In the genomic region with DNA sequence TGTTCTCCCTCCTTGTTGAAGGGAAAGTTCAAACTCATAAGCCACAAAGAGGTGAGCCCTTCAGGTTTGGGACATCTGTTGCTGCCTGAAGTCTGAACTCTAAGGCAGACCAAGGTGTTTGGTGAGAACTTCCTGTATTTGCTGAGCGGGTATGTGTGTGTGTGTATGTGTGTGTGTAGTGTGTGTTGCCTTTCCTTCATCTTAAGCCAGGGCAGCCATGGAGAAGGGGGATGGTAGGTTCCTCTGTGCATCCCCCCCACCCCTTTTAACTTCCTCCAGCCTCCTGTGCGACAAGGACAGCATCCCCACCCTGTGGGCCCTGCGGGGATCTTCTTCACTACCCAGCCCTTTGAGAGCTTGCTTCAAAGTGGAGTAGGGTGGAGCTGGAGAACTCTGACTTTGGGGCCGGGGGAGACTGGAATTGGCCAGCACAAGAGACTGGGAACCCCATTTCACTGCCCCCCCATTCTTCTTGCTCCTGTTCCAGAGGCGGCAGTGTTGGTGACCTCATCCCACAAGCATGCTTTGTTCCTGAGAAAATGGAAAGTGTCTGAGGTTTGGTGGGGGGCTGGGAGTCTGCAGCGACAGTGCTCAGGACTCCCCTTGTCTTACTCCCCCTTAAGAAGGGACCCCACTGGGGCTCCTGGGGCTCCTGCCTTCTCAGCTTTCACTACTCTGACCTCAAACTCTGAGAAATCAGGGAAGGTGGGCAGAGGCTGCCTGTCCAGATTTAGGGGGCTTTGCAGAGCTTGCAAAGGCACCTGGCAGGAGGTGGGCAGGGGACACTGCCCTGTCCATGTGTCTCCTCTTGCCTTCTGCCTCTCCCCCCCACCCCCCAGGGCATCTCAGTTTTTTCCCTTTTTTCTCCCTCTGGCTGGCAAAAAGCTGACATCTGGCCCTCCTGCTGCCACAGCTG, we compare ENCODE assay signal across 7 mouse cellular contexts. TPM values are rescaled to one million over a fixed set of nuclear protein-coding genes. Genes with fewer than 3 reads are reported as not detected.
DNase-seq lines count a peak whose midpoint lies in the region; ATAC-seq lines count a peak whose summit lies in the region.

No protein-coding gene starts in this region.

- H3K27ac ChIP-seq in embryonic facial prominence, embryonic 13.5 days: peak overlapping the region; percentile 94
- 0 out of 2 replicates have a peak overlapping the region, but pooled peaks have one; percentile 52 for H3K27ac ChIP-seq in midbrain, embryonic 16.5 days (ENCODE audit: low read length)

- peak; percentile 57 for DNase-seq in 3134 (ENCODE audit: extremely low read depth, insufficient read length, low spot score)
- peak; percentile 44 to 51 for DNase-seq in B cell, adult 2 months
- no peak for DNase-seq in frontal cortex, postnatal 10 days (ENCODE audit: low spot score in 2 of 2)

- ATAC-seq in embryonic facial prominence, embryonic 13.5 days (ENCODE audit: insufficient number of reproducible peaks, insufficient read depth, low FRiP score, low TSS enrichment, low read depth): no peak
- ATAC-seq in inflammation-experienced regulatory T-cells, adult 6 months: peak; percentile 42
- ATAC-seq in midbrain, embryonic 16.5 days: no peak
- no peak for ATAC-seq in cerebellum, adult (ENCODE audit: insufficient number of reproducible peaks, low FRiP score, low TSS enrichment)

- H3K9ac ChIP-seq in embryonic facial prominence, embryonic 13.5 days: peak overlapping the region; percentile 61
- peak overlapping the region; percentile 38; the same call in 1 of the 2 replicates for H3K9ac ChIP-seq in midbrain, embryonic 16.5 days (ENCODE audit: low read depth, low read length)

- no peaks in the 10 kb centered on the region for H3K27me3 ChIP-seq in embryonic facial prominence, embryonic 13.5 days
- peaks cover 7% of the 10 kb centered on the region; the same call in 1 of the 2 replicates for H3K27me3 ChIP-seq in midbrain, embryonic 16.5 days (ENCODE audit: control insufficient read depth, insufficient read depth, low read depth, low read length)

- peaks cover 72% of the 10 kb centered on the region for H3K4me1 ChIP-seq in embryonic facial prominence, embryonic 13.5 days
- H3K4me1 ChIP-seq in midbrain, embryonic 16.5 days (ENCODE audit: control insufficient read depth, insufficient read depth, low read length): peaks cover 26% of the 10 kb centered on the region

- H3K9me3 ChIP-seq in embryonic facial prominence, embryonic 13.5 days: no peaks in the 10 kb centered on the region
- H3K9me3 ChIP-seq in midbrain, embryonic 16.5 days (replicated peaks; ENCODE audit: control insufficient read depth, low read length, poor library complexity, severe bottlenecking): no peaks in the 10 kb centered on the region

- H3K36me3 ChIP-seq in embryonic facial prominence, embryonic 13.5 days: peaks cover 24% of the 10 kb centered on the region
- no peaks in the 10 kb centered on the region for H3K36me3 ChIP-seq in midbrain, embryonic 16.5 days (ENCODE audit: control insufficient read depth, insufficient read depth, low read length)

- 0% methylated on average over 6 of the region's 6 CpGs for WGBS in embryonic facial prominence, embryonic 13.5 days
- WGBS in midbrain, embryonic 16.5 days: 9% methylated on average over 6 of the region's 6 CpGs

- H3K4me2 ChIP-seq in embryonic facial prominence, embryonic 13.5 days: peak overlapping the region; percentile 75
- no peak overlapping the region for H3K4me2 ChIP-seq in midbrain, embryonic 16.5 days (ENCODE audit: low read length)

- H3K4me3 ChIP-seq in embryonic facial prominence, embryonic 13.5 days: peak overlapping the region; percentile 24
- H3K4me3 ChIP-seq in midbrain, embryonic 16.5 days (ENCODE audit: low read depth, low read length): no peak overlapping the region

RNA-seq across cellular contexts. Expression of a gene that starts 3.6 kb away (rescaled TPM):
- 17.0 and 19.5 TPM in 2 replicates for polyA plus RNA-seq in embryonic facial prominence, embryonic 13.5 days (2015; fragmentation: Nextera tagmentation; extraction: Ambion mirVana)
- polyA plus RNA-seq in inflammation-experienced regulatory T-cells, adult 6 months (2017; shearing (Covaris generic)): 10 to 100 TPM in 2 of 3 experiments, 1 to 10 TPM in 1; 8.2 to 15.6 (median 13.5) TPM
- polyA plus RNA-seq in midbrain, embryonic 16.5 days (2015; fragmentation: Nextera tagmentation; extraction: Ambion mirVana): 1.5 and 1.7 TPM in 2 replicates

RNA-seq across cellular contexts. Expression of a gene that starts 10.4 kb away (rescaled TPM):
- polyA plus RNA-seq in embryonic facial prominence, embryonic 13.5 days (2015; fragmentation: Nextera tagmentation; extraction: Ambion mirVana): 177 and 186 TPM in 2 replicates
- polyA plus RNA-seq in inflammation-experienced regulatory T-cells, adult 6 months (2017; shearing (Covaris generic)): 100 to 1,000 TPM; 106 to 117 (median 115) TPM
- 98.1 and 106 TPM in 2 replicates for polyA plus RNA-seq in midbrain, embryonic 16.5 days (2015; fragmentation: Nextera tagmentation; extraction: Ambion mirVana)

RNA-seq across cellular contexts. Expression of a gene that starts 10.7 kb away (rescaled TPM):
- polyA plus RNA-seq in embryonic facial prominence, embryonic 13.5 days (2015; fragmentation: Nextera tagmentation; extraction: Ambion mirVana): 84.7 and 92.2 TPM in 2 replicates
- polyA plus RNA-seq in inflammation-experienced regulatory T-cells, adult 6 months (2017; shearing (Covaris generic)): 10 to 100 TPM; 84.4 to 92.4 (median 85.0) TPM
- 39.8 and 43.8 TPM in 2 replicates for polyA plus RNA-seq in midbrain, embryonic 16.5 days (2015; fragmentation: Nextera tagmentation; extraction: Ambion mirVana)

RNA-seq across cellular contexts. Expression of a gene that starts 37.5 kb away (rescaled TPM):
- polyA plus RNA-seq in embryonic facial prominence, embryonic 13.5 days (2015; fragmentation: Nextera tagmentation; extraction: Ambion mirVana): 25.2 and 26.4 TPM in 2 replicates
- 100 to 1,000 TPM in 2 of 3 experiments, 10 to 100 TPM in 1; 93.6 to 120 (median 110) TPM for polyA plus RNA-seq in inflammation-experienced regulatory T-cells, adult 6 months (2017; shearing (Covaris generic))
- 24.4 and 26.6 TPM in 2 replicates for polyA plus RNA-seq in midbrain, embryonic 16.5 days (2015; fragmentation: Nextera tagmentation; extraction: Ambion mirVana)

RNA-seq across cellular contexts. Expression of a gene that starts 47.5 kb away (rescaled TPM):
- polyA plus RNA-seq in embryonic facial prominence, embryonic 13.5 days (2015; fragmentation: Nextera tagmentation; extraction: Ambion mirVana): 2.3 and 2.4 TPM in 2 replicates
- not detected for polyA plus RNA-seq in inflammation-experienced regulatory T-cells, adult 6 months (2017; shearing (Covaris generic))
- polyA plus RNA-seq in midbrain, embryonic 16.5 days (2015; fragmentation: Nextera tagmentation; extraction: Ambion mirVana): 12.3 and 14.4 TPM in 2 replicates

Comparison
In these comparisons a context has a peak if more than half of its experiments do, and no peak if none do; other contexts are left out.
1. DNase-seq: peak in 3134 (single experiment) and B cell, adult 2 months (2 of 2); none in frontal cortex, postnatal 10 days (0 of 2).